Mouse (Mus musculus) liver, embryonic 16.5 days (tissue): ENCODE data around the gene Slc15a3. TPM values are rescaled to one million over a fixed set of nuclear protein-coding genes. Genes with fewer than 3 reads are reported as not detected.
A peak's percentile ranks its signal among the peaks of the same experiment; 100 is the strongest.

Experiments used
- ATAC-seq: fragments of 200-750 bp; cut with Nextera tagmentation; 2 replicates; pipeline ENCODE4 v1.8.0; 2017; ENCODE audit warnings: low read depth, mild to moderate bottlenecking, moderate number of reproducible peaks, moderate library complexity
- H3K27ac ChIP-seq: fragments of 300-500 bp; sonication (generic); 2 replicates; pipeline ENCODE4 v1.5.1; 2014; ENCODE audit warnings: mild to moderate bottlenecking, low read length
- H3K27me3 ChIP-seq: fragments of 300-500 bp; sonication (generic); 2 replicates; pipeline ENCODE4 v1.6.1; 2014; ENCODE audit warnings: low read depth, low read length, mixed read lengths; ENCODE audit not compliant: control insufficient read depth, insufficient read depth
- H3K36me3 ChIP-seq: fragments of 300-500 bp; sonication (generic); 2 replicates; pipeline ENCODE4 v1.6.1; 2014; ENCODE audit warnings: mild to moderate bottlenecking; ENCODE audit not compliant: control insufficient read depth, insufficient read depth
- H3K4me1 ChIP-seq: fragments of 300-500 bp; sonication (generic); 2 replicates; pipeline ENCODE4 v1.6.1; 2014; ENCODE audit warnings: low read depth, low read length, mixed read lengths; ENCODE audit not compliant: control insufficient read depth
- H3K4me2 ChIP-seq: fragments of 300-500 bp; sonication (generic); 2 replicates; pipeline ENCODE4 v1.6.1; 2014; ENCODE audit warnings: low read depth, low read length, mixed read lengths
- H3K4me3 ChIP-seq: fragments of 300-500 bp; sonication (generic); 2 replicates; pipeline ENCODE4 v1.5.1; 2014; ENCODE audit warnings: low read depth, mild to moderate bottlenecking, low read length
- H3K9ac ChIP-seq: fragments of 300-500 bp; sonication (generic); 2 replicates; pipeline ENCODE4 v1.6.1; 2014; ENCODE audit warnings: low read depth, low read length
- H3K9me3 ChIP-seq: fragments of 300-500 bp; sonication (generic); replicated peaks from 2 replicates; pipeline ENCODE4 v1.6.1; 2016; ENCODE audit warnings: low read length; ENCODE audit not compliant: control insufficient read depth
- WGBS: fragments of 180-500 bp; shearing (Covaris S2); extraction: QIAGEN DNeasy Blood & Tissue Kit; methylation state at CpG from one replicate; pipeline ENCODE4 v1.1.7; 2014; ENCODE audit not compliant: insufficient replicate concordance; 5-methylcytosine and 5-hydroxymethylcytosine counted together
- polyA plus RNA-seq: library from polyadenylated mRNA; unstranded; fragments of >200 nt; fragmentation: Nextera tagmentation; extraction: Ambion mirVana; gene quantifications from 2 replicates; pipeline ENCODE4 v1.2.1, GENCODE M21; 2015

Slc15a3 gene
- polyA plus RNA-seq, 1 experiment from 2014 or later = 1.8 TPM

DNA sequence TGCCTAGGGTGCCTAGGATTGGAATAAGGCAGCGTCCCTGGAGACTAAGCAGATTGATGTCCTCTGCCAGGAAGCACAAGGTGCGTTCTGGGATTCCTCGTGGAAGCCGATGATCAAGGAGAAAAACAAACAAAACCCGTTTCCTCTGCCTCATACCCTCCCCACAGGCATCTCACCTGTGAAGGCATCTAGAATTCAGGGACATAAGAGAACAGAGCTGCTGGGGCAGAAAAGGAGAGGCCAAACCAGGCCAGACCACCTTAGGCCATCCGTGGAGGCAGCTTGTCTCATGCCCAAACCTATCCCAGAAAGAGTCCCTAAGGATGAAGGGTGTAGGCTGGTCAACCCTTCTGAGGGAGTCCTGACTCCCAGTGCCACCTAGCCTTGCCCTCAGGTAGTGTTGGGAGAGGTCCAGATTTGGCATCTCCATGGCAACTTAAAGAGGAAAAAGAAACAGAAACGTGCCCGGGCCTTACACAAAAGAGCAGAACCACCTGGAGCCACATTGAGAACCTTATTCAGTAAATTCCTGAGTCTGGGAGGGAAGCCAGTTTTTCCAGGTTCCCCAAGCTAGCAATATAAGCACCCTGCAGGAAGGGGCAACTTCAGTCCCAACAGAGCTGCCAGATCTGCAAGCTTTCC lies 30.5 kb downstream of the Slc15a3 start, which contains the start of gene Tmem132a:
TSS of gene Tmem132a (minus strand) at position 55 of the 642 bp plus-strand sequence.
- H3K27me3 ChIP-seq = peaks cover 15% of the 10 kb centered on the region
- peaks cover 5% of the 10 kb centered on the region; the same call in 1 of the 2 replicates for H3K36me3 ChIP-seq
- peak within 1 kb of the TSS; percentile 55 for H3K4me3 ChIP-seq
- ATAC-seq = no peak
- H3K4me1 ChIP-seq = peaks cover 3% of the 10 kb centered on the region; the same call in 1 of the 2 replicates
- H3K9ac ChIP-seq = peak within 1 kb of the TSS; percentile 38; the same call in 1 of the 2 replicates
- H3K27ac ChIP-seq = no peak within 1 kb of the TSS
- H3K4me2 ChIP-seq = peak within 1 kb of the TSS; percentile 63
- 12% methylated on average over 8 of the region's 8 CpGs for WGBS
- H3K9me3 ChIP-seq = no peaks in the 10 kb centered on the region

DNA sequence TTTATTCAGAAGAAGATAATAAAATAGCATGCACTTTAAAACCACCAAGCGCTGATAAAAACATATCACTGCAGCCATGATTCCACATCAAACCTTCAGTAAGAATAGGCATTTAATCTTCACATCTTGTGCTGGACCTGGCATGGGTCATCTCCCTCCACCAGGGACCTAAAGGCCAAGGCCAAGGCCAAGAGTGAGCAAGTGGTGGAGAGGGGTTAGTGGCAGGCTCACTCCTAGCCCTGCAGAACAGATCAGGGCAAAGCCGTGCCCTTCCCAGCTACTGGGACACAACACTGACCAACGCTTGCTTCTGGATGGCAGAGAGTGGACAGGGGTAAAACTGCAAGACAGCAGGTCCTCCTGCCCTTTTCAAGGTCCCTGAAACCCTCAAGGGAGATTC lies 31.1 kb downstream of the Slc15a3 start:
- H3K4me2 ChIP-seq = no peak overlapping the region
- WGBS = 73% methylated on average over 3 of the region's 3 CpGs
- no peaks in the 10 kb centered on the region for H3K9me3 ChIP-seq
- ATAC-seq = no peak
- H3K36me3 ChIP-seq = peaks cover 5% of the 10 kb centered on the region; the same call in 1 of the 2 replicates
- no peak overlapping the region for H3K4me3 ChIP-seq
- peaks cover 15% of the 10 kb centered on the region for H3K27me3 ChIP-seq
- H3K27ac ChIP-seq = no peak overlapping the region
- H3K9ac ChIP-seq = no peak overlapping the region
- H3K4me1 ChIP-seq = peaks cover 3% of the 10 kb centered on the region; the same call in 1 of the 2 replicates

DNA sequence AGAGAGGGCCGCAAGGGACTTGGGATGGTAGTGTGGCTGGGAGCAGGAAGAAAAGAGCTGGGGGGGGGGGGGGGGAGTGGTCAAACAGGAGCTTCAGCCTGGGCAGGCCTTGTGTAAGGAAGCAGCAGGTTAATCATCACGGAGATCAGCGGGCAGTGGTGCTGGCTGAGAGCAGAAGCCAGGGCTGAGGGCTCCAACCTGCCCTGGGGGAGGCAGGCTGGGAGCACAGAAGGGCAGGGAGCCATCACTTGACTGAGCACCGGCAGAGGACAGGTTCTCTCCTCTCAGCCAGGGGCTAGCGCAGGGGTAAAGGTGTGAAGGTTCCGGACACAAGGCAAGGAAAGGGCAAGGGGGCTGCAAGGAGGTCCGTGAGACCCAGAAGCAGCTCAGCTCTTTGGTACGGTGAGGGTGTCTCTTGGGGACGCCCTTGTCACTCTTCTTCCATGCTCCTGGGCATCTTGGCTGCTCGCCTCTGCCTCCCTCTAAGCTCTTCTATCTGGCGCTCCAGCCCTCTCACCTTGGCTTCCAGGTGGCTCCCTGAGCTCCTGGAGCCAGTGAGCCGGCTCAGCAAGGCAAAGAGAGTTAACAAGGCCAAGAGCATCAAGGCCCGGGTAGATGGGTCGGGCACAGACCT lies 31.9 kb downstream of the Slc15a3 start:
- Histone ChIP-seq H3K9ac (no peak overlapping the region), H3K27me3 (peaks cover 15% of the 10 kb centered on the region), H3K9me3 (no peaks in the 10 kb centered on the region), H3K27ac (no peak overlapping the region), H3K4me2 (no peak overlapping the region), H3K4me3 (no peak overlapping the region), H3K4me1 (peaks cover 3% of the 10 kb centered on the region; the same call in 1 of the 2 replicates), H3K36me3 (peaks cover 5% of the 10 kb centered on the region; the same call in 1 of the 2 replicates)
- 54% methylated on average over 14 of the region's 14 CpGs for WGBS
- no peak for ATAC-seq

- Histone ChIP-seq H3K36me3 (peaks cover 3% of the 10 kb centered on the region; the same call in 1 of the 2 replicates), H3K27me3 (no peaks in the 10 kb centered on the region), H3K9me3 (no peaks in the 10 kb centered on the region), H3K4me1 (peaks cover 15% of the 10 kb centered on the region), H3K4me2 (no peak overlapping the region), H3K9ac (no peak overlapping the region), H3K4me3 (no peak overlapping the region), H3K27ac (no peak overlapping the region)
- no peak for ATAC-seq
- 78% methylated on average over 7 of the region's 7 CpGs for WGBS
Measured at GRCm38 (mm10) chr19:10878201-10878837, 38.8 kb downstream of the Slc15a3 start.

- peak; percentile 19; the same call in 1 of the 2 replicates for ATAC-seq
- H3K4me2 ChIP-seq = peak overlapping the region; percentile 96
- H3K9me3 ChIP-seq = no peaks in the 10 kb centered on the region; the same call in 1 of the 2 replicates
- WGBS = 24% methylated on average over 6 of the region's 7 CpGs
- no peaks in the 10 kb centered on the region for H3K36me3 ChIP-seq
- H3K4me1 ChIP-seq = peaks cover 15% of the 10 kb centered on the region
- H3K27ac ChIP-seq = no peak overlapping the region
- peak overlapping the region; percentile 65; the same call in 1 of the 2 replicates for H3K4me3 ChIP-seq
- H3K27me3 ChIP-seq = no peaks in the 10 kb centered on the region
- no peak overlapping the region for H3K9ac ChIP-seq
Measured at GRCm38 (mm10) chr19:10880085-10880974, 40.8 kb downstream of the Slc15a3 start.

GRCm38 (mm10) chr19:10880975-10881425 lies 41.5 kb downstream of the Slc15a3 start:
- Histone ChIP-seq H3K27me3 (no peaks in the 10 kb centered on the region), H3K27ac (no peak overlapping the region; the same call in 1 of the 2 replicates), H3K4me1 (peaks cover 15% of the 10 kb centered on the region), H3K9ac (peak overlapping the region; percentile 76), H3K36me3 (no peaks in the 10 kb centered on the region), H3K9me3 (no peaks in the 10 kb centered on the region; the same call in 1 of the 2 replicates), H3K4me3 (peak overlapping the region; percentile 65), H3K4me2 (peak overlapping the region; percentile 96)
- 5% methylated on average over 14 of the region's 14 CpGs for WGBS
- ATAC-seq = no peak; the same call in none of the 2 replicates

GRCm38 (mm10) chr19:10881426-10882154 lies 42.1 kb downstream of the Slc15a3 start, which contains the start of gene Tmem109:
Gene Tmem109, minus strand, starts transcription at chr19:10882001.
- peak; percentile 90 for ATAC-seq
- peak within 1 kb of the TSS; percentile 96 for H3K4me2 ChIP-seq
- H3K9me3 ChIP-seq = no peaks in the 10 kb centered on the region; the same call in 1 of the 2 replicates
- peak within 1 kb of the TSS; percentile 62 for H3K27ac ChIP-seq
- peaks cover 15% of the 10 kb centered on the region for H3K4me1 ChIP-seq
- H3K4me3 ChIP-seq = peak within 1 kb of the TSS; percentile 65
- no peaks in the 10 kb centered on the region for H3K36me3 ChIP-seq
- under 1% methylated on average over 49 of the region's 49 CpGs for WGBS
- peak within 1 kb of the TSS; percentile 76 for H3K9ac ChIP-seq
- H3K27me3 ChIP-seq = no peaks in the 10 kb centered on the region
